In genomic region chr12:72957829-72958424, GRCm38 (mm10) we compare ENCODE assay signal across 1 mouse cellular context.
TF ChIP-seq lines count a peak whose summit lies in the region.

No protein-coding gene starts in this region.

TF ChIP-seq in CH12.LX, 34 proteins besides CTCF, POLR2A, EP300 and RAD21 (continued from another document):
- TF ChIP-seq CHD2 (IDR thresholded peaks at IDR 0.05; ENCODE audit: low read length) (no peak), IRF4 (IDR thresholded peaks at IDR 0.05; ENCODE audit: low read depth, low read length) (peak; percentile 91), ZMIZ1 (IDR thresholded peaks at IDR 0.05; ENCODE audit: low read depth, low read length) (no peak), MXI1 (IDR thresholded peaks at IDR 0.05; ENCODE audit: low read depth, low read length) (no peak), PAX5 (IDR thresholded peaks at IDR 0.05; ENCODE audit: low read length) (no peak), BHLHE40 (IDR thresholded peaks at IDR 0.05; ENCODE audit: low read depth, low read length) (0 out of 2 replicates have a peak, but pooled peaks have one; percentile 8), NRF1 (IDR thresholded peaks at IDR 0.05; ENCODE audit: low read depth, low read length) (no peak), SIN3A (IDR thresholded peaks at IDR 0.05; ENCODE audit: low read length) (no peak), USF1 (IDR thresholded peaks at IDR 0.05; ENCODE audit: low read depth, low read length) (no peak), KAT2A (IDR thresholded peaks at IDR 0.05; ENCODE audit: insufficient replicate concordance, low read length) (no peak), JUND (conservative IDR thresholded peaks at IDR 0.05; ENCODE audit: low read depth, low read length) (no peak), CHD1 (IDR thresholded peaks at IDR 0.05; ENCODE audit: low read depth, low read length) (no peak), HCFC1 (IDR thresholded peaks at IDR 0.05; ENCODE audit: low read depth, low read length) (no peak), ZNF384 (IDR thresholded peaks at IDR 0.05; ENCODE audit: low read depth, low read length) (peak; percentile 65), MYC (IDR thresholded peaks at IDR 0.05; ENCODE audit: low read depth, low read length) (no peak), ELF1 (IDR thresholded peaks at IDR 0.05; ENCODE audit: low read depth, low read length) (no peak), TBP (conservative IDR thresholded peaks at IDR 0.05; ENCODE audit: low read depth, low read length) (peak; percentile 57; the same call in 1 of the 2 replicates), ETS1 (conservative IDR thresholded peaks at IDR 0.05; ENCODE audit: low read depth, low read length) (peak; percentile 87), POLR2AphosphoS2 (IDR thresholded peaks at IDR 0.05; ENCODE audit: low read depth, low read length) (no peak), MAFK (IDR thresholded peaks at IDR 0.05; ENCODE audit: insufficient replicate concordance, low read length) (no peak)
